Mouse (Mus musculus) urinary bladder, postnatal 4 days (tissue): ENCODE results near the gene Hapln4.

ENCODE experiments used
- DNase-seq, 2 experiments: peaks; one replicate each; pipeline ENCODE4 v3.0.0; 2021 to 2022; ENCODE audit warnings: low spot score in 2 of 2

The Hapln4 gene

GRCm38 (mm10) chr8:70139026-70139857 lies 56.0 kb downstream of the Hapln4 start, which contains the start of the genes Rfxank, Borcs8 and Mef2b:
Rfxank (minus strand) TSS chr8:70139154.
Borcs8 (plus strand) TSS chr8:70139499.
Mef2b (plus strand) TSS chr8:70139711.
- peak; percentile 98 to 99 for DNase-seq

- no peak for DNase-seq
Measured at GRCm38 (mm10) chr8:70139981-70140380, 56.7 kb downstream of the Hapln4 start.
